Mouse (Mus musculus) liver, embryonic 14.5 days (tissue): ENCODE measurements around the gene Hoxc10.

Experiments
- CTCF ChIP-seq: IDR thresholded peaks from 2 replicates; pipeline ENCODE4 v1.5.1; 2016; ENCODE audit warnings: antibody characterized with exemption, low read depth, control low read depth
- EP300 ChIP-seq: IDR thresholded peaks from 2 replicates; pipeline ENCODE4 v1.6.1; 2016; ENCODE audit warnings: antibody characterized with exemption, low read depth

- TF ChIP-seq CTCF = no peak
- no peak for TF ChIP-seq EP300
Observed at GRCm38 (mm10) chr15:103010112-103010846, 43.7 kb downstream of the Hoxc10 start.
